Mouse (Mus musculus) C2C12 (cell line): Measurements from ENCODE around the gene Ubl7.

Experiments
- CEBPB ChIP-seq: IDR thresholded peaks from one replicate; pipeline ENCODE4 v1.6.1; 2011; ENCODE audit warnings: low read depth, mild to moderate bottlenecking, control low read depth, moderate library complexity
- CTCF ChIP-seq: IDR thresholded peaks from one replicate; pipeline ENCODE4 v1.5.1; 2011; ENCODE audit not compliant: control insufficient read depth, insufficient read depth, insufficient read length
- FOSL1 ChIP-seq: IDR thresholded peaks from one replicate; pipeline ENCODE4 v1.8.0; 2011; ENCODE audit warnings: mild to moderate bottlenecking, low read length; ENCODE audit not compliant: poor library complexity, insufficient read depth, severe bottlenecking
- MAX ChIP-seq: IDR thresholded peaks from one replicate; pipeline ENCODE4 v1.6.1; 2011; ENCODE audit warnings: mild to moderate bottlenecking, control low read depth
- MYOD1 ChIP-seq: IDR thresholded peaks from one replicate; pipeline ENCODE4 v1.6.1; 2011; ENCODE audit warnings: low read depth; ENCODE audit not compliant: control insufficient read depth, insufficient read length
- MYOG ChIP-seq: IDR thresholded peaks from one replicate; pipeline ENCODE4 v1.6.1; 2011; ENCODE audit not compliant: control insufficient read depth, insufficient read length; ENCODE audit errors: extremely low read depth
- USF1 ChIP-seq: IDR thresholded peaks from one replicate; pipeline ENCODE4 v1.6.1; 2011; ENCODE audit warnings: low read depth, mild to moderate bottlenecking, control low read depth, moderate library complexity

DNA sequence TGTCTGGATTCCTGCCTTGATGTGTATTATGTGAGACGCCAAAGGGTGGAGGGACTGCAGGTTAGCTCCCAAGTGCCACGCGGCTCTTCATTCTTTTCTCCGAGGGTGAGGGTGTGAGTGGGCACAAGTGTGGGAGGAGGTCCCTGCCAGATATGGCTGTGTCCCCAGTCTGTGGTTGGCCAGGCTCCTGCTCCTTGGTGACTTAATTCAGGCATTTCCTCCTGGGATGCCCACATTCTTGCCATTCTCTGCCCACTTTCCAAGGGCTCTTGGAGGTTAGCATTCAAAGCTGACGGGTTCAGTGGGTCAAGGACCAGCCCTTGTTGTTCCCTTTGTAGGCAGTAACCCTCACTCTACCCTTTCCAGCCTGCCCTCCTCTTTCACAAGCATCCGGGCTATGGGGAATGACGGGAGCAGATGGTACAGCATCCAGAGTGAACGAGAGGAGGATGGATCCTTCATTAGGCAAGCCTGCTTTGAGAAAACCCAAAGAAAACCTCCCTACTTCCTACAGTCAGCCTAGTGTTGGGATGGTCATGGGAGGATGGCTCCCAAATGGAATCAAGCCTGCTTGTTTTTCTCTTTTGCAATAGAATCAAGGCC is 38.4 kb downstream of the Ubl7 start:
- no peak for TF ChIP-seq CTCF
- TF ChIP-seq USF1, result no peak
- TF ChIP-seq MYOD1, result no peak
- TF ChIP-seq FOSL1, result no peak
- TF ChIP-seq MYOG, result no peak
- peak; percentile 34 for TF ChIP-seq MAX
- no peak for TF ChIP-seq CEBPB
